Mouse (Mus musculus) kidney, adult 11 months (tissue): Measurements from ENCODE around the gene Olfml2a.
A peak's percentile ranks its signal among the peaks of the same experiment; 100 is the strongest.

Source experiments
- DNase-seq: peaks from one replicate; pipeline ENCODE4 v3.0.0; 2022

Olfml2a gene

DNA sequence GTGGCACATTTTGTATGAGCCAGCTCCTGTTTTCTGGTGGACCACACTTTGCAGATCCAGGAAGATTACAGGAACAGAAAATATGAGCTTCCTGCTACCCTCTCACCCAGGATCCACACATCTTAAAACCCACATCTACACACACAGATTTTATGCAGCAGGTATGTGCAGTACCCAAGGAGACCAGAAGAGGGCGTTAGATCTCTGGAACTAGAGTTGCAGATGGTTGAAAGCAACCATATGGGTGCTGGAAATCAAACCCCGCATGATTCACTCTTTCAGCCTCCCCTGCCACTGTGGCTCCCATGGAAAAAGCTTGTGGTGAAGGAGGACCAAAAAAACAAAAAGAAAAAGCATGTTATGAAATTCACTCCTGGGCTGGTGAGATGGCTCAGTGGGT, 7.3 kb downstream of the Olfml2a start:
- DNase-seq = no peak

DNA sequence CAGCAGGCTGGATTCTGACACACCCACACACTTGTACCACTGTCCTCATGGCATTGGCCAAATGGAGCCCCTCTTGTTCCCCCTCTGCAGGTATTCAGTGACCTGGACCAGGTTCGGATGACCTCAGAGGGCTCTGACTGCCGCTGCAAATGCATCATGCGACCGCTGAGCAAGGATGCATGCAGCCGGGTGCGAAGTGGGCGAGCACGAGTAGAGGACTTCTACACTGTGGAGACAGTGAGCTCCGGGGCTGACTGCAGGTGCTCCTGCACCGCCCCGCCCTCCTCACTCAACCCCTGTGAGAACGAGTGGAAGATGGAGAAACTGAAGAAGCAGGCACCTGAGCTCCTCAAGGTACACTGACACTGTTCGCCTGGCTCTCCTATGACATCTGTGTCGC, 9.6 kb downstream of the Olfml2a start:
- no peak for DNase-seq

DNA sequence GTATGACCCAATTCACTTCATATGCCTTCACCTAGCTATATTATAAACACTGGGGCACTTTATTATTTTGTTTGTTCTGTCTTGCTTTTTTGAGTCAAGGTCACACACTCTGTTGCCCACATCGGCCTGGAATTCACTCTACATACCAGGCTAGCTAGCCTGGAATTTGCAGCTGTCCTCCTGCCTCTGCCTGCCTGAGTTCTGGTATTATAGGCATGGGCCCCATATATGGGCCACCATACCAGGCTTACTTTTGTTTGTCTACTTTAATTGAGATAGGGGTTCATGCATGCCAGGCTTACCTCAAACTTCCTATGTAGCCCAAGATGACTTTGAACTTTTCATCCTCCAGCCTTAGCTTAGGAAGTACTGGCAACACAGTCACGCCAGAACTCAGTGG, 10.1 kb downstream of the Olfml2a start:
- DNase-seq = no peak

DNA sequence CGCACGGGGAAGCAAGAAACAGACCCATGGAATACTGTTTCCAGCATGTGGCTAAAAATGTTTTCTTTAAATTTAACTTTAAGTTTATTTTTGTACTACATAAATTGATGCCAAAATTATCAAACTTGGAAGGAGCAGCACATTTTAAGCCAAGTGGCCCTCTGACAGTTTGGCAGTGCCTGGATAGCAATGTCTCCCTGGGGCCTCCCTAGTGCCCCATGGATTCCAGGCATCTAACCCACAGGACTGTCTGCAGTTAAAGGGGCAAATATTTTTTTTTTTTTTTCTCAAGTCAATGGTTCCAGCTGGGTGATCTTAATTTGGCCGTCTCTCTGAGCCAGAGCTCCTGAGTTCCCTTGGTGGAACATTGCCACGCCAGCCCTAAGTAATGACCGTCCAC, 11.4 kb downstream of the Olfml2a start:
- no peak for DNase-seq

DNA sequence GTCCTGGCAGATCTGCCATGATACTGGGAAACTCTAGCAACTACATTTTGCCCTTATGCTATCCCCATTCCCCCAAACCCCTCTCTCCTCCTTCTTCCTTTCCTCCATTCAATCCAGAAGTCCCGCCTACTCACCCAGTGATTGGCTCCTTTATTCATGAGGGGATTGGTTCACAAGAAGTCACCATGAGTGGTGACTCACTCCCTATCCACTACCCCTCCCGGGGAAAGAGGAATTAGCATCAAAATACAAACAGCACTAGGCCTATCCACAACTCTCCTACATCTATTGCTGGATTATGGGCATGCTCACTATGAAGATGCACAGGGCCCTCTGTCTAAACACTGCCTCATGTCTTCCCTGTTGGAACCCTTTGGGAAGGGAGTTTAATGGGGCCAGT, 12.2 kb downstream of the Olfml2a start:
- no peak for DNase-seq

DNA sequence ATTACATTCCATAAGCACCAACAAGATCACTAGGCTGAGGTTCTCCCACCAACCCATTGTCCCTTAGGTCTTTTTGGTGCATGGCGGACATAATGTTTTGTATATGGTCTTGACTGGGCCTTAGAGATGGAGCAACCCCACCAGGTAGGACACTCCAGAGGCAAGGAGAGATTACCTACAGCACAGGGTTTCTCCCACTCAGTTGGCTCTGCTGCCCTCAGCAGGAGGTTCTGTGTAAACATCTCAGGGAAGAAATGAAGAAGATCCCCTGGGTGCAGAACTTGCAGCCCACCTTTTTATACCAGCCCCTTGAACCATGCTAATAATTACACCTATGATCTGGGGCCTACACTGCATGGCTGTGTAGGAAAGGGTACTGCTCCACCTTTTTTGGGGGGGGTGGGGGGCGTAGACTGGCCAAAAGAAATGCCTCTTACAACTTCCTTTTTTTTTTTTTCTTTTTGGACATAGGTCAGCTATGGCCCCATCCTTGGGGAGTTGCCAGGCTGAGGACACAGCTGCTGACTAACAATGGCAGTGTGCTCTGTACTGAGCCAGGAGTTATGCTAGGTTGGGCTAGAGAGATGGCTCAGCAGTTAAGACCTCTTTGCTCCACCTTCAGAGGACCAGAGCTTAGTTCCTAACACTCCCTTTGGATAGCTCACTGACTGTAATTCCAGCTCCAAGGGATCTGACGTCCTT, 12.8 kb downstream of the Olfml2a start:
- DNase-seq = no peak

DNA sequence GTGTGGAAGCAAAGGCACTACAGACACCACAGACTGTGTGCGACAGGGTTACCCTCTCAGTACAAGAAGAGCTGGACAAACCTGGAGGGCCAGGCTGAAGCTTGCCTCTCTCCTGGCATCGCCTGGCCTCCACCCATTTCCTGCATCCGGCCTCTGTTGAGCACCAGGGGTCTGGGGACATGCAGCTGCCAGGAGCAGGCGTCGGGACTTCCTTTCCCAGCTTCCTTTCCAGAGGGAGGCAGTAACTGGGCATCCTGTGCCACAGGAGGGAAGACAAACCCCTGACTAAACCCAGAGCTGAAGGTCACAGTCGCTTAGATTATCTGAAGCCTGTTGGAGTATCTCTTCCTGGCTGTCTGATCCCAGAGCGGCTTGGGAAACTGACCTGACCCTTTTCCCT, 15.8 kb downstream of the Olfml2a start:
- DNase-seq = peak; percentile 25

DNA sequence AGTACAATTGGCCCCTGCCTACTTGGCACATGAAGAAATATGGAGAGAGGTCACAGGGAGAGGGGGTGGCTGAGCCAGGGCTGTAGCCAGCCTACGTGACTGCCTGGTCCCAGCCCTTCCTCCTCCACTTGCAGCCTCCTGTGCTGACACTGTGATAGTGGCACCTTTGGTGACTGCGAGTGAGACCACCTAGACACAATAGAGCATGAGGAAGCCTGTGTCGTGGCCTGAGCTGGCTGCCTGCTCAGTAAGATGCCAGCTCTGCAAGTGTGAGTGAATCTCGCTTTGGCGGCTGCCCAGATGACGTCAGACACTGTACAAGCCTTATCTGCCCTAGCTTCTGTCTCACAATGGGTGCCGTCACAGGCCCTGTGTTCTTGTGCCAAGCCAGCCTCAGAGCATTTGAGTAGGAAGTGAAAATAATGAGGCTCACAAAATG, 18.5 kb downstream of the Olfml2a start:
- DNase-seq = peak; percentile 76

DNA sequence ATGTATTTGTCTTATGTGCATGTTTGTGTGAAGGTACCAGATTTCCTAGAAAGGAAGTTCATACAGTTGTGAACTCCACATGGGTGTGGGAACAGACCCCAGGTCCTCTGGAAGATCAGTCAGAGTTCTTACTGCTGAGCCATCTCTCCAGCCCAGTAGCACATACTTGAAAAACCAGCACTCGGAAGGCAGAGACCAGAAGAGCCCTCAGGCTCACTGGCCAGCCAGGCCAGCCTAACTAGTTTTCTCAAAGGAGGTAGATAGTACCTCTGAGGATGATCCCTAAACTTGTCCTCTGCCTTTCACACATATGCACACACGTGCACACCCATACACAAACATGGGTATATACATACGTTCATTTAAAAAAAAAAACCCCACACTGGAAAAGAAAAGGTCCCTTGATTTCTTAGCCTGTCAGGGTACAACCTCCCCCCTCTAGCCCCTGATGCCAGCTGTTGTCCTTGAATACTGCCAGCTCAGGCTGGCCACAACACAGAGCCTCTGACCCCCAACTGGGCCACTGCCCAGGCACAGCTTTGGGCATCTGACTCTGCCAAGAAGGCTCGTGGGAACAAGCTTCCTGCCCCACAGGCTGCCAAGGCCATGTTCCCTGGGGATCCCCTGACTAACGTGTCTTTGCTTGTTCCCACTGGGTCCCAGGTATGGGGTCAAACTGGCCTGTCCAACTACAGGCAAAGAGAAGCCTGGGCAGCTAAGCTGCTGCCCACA, 21.5 kb downstream of the Olfml2a start:
- DNase-seq = peak; percentile 26

DNA sequence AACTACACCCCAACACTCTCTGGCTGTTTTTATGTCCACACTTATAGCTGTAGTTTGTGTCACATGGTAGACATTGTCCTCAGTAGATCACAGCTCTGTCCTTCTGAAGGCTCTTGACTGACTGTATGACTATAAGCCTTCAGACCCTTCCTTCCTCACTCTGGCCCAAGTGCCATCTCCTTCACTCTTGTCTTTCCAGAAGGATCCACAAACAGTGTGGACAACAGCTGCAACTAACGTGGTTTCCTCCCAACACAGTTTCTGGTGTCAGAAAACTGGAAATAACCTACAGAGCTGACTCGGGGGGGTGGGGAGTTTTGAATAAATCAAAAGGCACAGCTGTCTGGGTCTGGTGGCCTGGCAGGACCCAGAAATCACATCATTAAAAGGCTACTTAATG, 24.3 kb downstream of the Olfml2a start:
- no peak for DNase-seq

DNA sequence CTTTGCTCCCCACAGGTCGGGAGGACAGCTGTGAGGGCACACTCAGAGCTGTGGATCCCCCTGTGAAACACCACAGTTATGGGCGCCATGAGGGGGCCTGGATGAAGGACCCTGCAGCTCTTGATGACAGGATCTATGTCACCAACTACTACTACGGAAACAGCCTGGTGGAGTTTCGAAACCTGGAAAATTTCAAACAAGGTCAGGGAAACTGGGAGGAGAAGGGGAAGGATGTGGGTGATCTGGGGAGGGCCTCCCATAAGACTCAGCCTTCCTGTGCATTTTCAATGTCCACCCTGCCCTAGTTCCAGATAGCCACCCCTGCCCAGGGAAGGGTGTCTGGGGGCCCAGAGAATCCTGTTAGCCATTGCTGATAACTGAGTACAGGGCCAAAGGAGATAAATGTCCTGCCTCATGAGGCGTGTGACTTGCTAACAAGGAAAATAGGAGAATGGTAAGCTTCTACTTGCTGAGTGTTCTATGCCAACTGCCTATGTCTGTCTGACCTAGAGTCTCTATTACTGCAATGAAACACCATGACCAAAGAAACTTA, 26.0 kb downstream of the Olfml2a start:
- no peak for DNase-seq

DNA sequence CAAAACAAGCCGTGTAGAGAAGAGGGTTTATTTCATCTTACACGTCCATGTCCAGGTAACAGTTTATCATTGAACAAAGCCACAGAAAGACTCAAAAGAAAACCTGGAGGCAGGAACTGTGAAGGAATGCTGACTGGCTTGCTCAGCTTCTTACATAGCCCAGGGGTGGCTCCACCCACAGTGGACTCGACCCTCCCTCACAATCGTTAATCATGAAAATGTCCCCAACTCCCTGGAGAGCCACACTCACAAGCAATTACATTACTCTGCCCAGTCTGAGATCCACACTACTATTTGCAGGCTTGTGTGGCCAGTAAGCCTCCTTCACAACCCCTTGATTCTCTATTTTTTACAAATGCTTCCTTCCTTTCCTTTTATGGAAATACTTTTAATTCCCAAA, 32.4 kb downstream of the Olfml2a start:
- no peak for DNase-seq

DNA sequence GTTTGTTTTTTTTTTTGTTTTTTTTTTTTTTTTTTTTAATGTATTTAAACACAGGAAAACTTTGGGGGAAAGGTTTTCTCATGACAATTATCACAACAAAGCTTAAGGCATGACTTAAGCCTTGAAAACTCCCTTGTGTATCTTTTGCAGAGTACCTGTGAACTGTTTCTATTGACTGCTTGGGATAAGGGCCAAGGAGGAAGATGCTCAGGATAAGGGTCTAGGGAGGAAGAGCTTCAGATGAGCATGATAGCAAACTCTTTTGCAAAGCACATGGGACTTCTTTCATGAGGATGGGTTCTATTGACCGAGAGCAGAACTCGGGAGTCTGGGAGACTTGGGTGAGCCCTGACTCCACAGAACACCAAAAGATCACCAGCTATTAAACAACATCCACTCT, 37.9 kb downstream of the Olfml2a start:
- no peak for DNase-seq

DNA sequence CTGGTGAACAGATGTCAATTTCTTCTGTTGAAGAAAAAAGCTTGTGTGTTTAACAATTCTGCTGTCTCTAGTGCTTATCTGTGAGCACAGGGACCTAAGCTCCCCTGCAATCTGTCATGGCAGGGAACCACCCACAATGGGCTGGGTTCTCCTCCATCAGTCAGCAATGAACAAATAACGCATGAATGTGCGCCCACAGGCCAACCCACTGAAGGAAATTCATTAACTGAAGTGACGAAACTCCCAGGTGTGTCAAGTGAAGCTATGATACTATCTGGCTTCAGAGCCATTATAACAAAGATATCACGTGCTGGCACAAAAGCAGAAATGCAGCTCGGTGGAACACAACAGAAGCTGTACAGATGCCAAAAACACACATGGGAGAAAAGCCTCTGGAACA, 38.3 kb downstream of the Olfml2a start:
- DNase-seq = no peak

DNA sequence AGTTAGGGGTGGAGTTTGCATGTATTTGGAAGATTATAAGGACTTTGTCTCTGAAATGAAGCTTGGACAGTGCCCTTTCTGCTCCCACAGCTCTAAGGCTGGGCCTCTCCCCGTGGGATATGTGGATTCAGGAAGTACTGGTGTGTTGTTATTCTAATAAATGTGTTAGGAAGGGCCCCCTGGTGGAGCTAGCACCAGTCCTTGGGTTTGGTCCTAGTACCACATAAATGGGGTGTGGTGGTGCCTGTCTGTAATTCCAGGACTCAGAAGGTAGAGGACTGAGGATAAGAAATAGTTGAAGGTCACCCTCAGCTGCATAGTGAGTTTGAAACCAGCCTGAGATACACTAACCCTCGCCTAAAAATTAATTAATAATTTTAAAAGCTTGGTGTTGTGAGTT, 41.4 kb downstream of the Olfml2a start:
- no peak for DNase-seq

DNA sequence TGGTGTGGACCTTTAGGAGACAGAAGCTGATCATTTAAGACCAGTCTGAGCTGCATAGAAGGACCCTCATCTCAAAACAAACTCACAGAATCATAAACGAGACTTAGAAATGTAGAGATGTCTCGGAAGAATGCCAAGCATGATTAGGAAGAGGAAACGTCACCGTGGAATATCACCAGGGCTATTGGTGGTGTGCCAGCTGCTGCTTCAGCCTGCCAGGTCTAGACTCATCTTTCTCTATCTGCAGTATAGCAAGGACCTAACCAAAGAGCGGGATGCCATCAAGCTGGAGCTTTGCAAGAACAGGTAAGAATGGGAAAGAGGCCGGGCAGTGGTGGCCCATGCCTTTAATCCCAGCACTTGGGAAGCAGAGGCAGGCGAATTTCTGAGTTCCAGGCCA, 41.9 kb downstream of the Olfml2a start:
- DNase-seq = no peak

DNA sequence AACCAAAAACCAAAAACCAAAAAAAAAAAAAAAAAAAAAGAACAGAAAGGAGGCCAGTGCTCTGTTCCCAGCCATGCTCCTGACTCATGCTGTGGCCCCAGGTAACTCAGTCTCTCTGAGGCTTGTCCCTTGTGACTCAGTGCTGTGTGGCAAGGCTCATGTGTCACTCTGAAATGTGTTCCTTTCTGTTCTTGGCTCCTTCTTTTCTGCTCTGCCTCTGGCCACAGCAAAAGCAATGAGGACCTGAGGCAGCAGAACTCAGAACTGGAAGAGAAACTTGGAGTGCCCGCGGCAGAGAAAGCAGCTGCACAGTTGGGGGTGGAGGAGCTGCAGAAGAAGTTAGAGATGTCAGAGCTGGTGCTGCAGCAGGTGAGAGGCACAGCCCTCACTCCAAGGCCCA, 42.4 kb downstream of the Olfml2a start:
- DNase-seq = no peak

DNA sequence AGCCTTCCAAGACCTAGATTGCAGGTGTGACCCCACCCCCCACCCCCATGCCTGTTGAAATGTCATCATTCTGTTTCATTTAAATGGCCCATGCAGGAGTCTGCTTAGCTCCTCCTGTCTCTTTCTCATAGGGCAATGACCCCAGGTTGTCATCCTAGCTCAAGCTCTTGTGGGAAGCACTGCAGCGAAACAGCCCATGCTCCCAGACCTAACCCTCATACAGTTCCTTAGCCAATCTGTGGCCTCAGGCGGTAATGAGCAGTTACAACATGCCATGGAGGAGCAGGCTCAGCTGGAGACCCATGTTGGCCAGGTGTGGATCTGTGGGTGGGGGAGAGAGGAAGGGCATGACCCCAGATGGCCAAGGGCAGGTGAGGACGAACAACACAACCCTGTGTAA, 43.4 kb downstream of the Olfml2a start:
- no peak for DNase-seq

DNA sequence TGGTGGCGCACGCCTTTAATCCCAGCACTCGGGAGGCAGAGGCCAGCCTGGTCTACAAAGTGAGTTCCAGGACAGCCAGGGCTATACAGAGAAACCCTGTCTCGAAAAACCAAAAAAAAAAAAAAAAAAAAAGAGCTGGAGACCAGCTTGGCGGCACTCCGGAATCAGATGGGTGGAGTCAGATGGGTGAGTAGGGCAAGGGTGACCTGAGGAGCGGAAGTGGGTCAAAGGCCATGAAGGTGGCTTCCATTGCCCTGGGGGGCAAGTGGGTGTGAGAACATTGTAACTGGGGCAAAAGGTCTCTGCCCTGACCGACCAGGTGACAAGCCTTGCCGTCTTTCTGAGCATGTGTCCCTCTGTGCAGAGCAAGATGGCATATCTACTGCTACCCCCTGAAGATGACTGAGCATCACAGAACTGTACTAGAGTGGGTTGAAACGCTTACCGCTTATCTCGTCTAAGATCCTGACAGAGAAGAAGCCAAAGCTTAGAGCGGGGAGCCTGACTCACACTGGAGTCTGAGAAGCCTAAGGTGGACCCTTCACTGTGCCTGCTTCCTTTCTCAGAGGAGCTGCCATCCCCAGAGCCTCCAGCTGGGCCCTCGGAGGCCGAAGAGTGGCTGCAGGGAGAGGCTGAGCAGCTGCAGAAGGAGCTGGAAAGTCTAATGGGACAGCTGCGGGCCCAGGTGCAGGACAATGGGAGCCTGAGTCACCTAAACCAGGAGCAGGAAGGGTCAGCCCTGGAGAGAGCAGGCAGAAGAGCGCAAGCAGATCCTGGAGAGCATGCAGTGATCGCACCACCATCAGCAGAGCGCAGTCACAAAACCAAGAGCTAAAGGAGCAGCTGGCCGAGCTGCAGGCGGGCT, 44.4 kb downstream of the Olfml2a start:
- DNase-seq = no peak

DNA sequence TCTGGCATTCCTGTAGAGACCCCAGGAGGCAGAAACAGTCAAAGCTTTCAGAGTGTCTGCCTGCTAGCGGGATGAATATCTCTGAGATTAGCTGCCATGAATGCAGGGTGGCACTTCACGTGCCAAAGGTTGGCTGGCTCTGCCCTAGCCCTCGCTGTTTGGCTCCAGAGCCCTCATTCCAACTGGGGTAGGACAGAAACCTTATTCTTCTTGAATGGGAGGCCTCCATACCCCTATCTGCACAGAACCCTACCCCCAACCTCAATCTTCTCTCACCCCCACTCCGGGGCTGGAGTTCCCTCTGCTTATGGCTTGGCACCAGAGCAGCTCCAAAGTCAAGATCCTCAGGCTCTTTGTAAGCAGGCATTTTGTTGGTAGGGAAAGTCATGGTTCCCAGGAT, 46.1 kb downstream of the Olfml2a start:
- DNase-seq = no peak

DNA sequence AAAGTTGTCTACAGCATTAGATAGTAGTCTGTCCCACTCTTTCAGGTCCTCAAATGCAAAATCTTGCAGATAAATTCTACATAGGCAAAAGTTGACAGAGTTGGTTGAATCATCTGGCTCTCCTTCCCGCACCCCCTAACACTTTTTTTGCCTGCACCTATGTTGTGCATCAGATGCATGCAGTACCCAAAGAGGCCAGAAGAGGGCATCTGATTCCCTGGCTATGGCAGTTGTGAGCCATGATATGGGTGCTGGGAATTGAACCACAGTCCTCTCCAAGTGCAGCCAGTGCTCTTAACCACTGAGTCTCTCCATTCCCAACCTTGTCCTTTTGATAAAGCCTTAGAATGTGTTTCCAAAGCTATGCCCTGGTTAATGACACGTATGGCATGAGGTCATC, 51.7 kb downstream of the Olfml2a start:
- DNase-seq = no peak

DNA sequence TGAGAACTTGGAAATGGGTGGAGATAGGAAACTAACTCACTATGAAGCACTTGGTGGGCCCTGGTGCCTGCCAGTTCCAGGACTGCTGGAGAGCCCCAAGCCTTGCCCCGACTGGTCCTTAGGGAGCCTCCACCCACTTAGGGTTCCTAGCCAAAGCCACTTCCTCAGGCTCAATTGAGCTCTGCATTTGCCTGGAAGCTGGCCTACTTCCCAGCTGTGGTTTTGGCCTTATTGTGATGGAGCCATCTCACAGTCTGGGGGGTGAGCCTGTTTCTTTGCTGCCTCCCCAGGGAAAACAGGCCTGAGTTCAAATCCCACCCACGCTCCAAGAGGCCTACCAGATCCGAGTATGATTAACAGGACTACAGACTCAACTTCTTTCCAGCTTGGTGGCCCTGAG, 54.8 kb downstream of the Olfml2a start:
- no peak for DNase-seq

DNA sequence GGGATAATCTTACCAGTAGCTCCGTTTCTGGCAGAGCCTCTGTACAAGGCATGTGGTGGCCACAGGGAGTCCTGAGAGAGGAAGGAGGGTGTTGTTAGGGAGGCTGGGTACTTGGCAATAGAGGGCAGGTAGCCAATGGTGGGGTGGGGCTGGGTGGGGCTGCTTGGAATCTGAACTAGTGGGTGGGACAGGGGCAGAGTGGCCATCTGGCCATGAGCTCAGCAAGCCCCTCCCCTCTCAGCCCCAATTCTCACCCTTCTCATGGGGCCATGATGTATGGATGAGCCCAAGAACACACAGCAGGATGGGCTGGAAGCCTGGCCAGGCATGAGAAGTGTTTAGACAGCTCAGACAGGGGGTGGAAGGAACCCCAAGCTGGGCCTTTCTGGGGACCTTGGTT, 55.6 kb downstream of the Olfml2a start:
- DNase-seq = no peak
